Mouse (Mus musculus): ENCODE results near the gene Bean1.

- TF ChIP-seq GATA1 (IDR thresholded peaks at IDR 0.05; ENCODE audit: low read length) (no peak), TAL1 (IDR thresholded peaks at IDR 0.05; ENCODE audit: low read length) (no peak)
These were observed 35.7 kb upstream of the Bean1 start for GRCm38 (mm10) chr8:104134521-104134920.

Measured in erythroblast, embryonic 14.5 days (primary cell).